Mouse (Mus musculus): ENCODE results near the gene Etl4. TPM values are rescaled to one million over a fixed set of nuclear protein-coding genes. Genes with fewer than 3 reads are reported as not detected.
"Not testable (repeated sequence)": the region's sequence is repeated elsewhere in the genome, so short reads cannot be mapped to it uniquely, and the experiment has no call there.

Gene Etl4
- polyA plus RNA-seq, 1 experiment from 2014 or later, result 7.3 TPM

DNA sequence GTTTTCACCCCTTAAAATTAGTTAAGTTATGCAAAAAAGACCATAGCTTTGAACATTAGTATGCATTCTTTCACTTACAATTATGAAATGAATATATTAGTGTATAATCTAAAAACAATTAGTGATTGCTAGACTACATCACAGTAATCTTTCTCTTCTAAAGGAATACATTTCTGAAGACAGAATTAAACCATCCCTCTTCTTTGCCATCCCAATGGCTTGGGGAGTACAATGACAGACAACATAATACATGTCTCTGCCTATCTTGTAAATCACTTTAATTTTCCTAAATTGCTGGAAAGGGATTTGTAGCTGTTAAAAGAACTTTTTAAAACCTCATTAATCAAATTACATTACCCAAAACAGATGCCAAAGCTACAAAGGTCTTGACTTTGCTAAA is 216.3 kb downstream of the Etl4 start:
- no peak overlapping the region for H3K9ac ChIP-seq (replicated peaks; ENCODE audit: low read depth, low read length)
- H3K4me2 ChIP-seq (ENCODE audit: low read depth, low read length), result no peak overlapping the region
- ATAC-seq (ENCODE audit: low read depth), result no peak
- H3K36me3 ChIP-seq (ENCODE audit: control insufficient read depth, insufficient read depth, low read length), result no peaks in the 10 kb centered on the region
- H3K27me3 ChIP-seq (ENCODE audit: control insufficient read depth, insufficient read depth, low read length), result no peaks in the 10 kb centered on the region
- H3K4me3 ChIP-seq (ENCODE audit: low read depth, low read length), result no peak overlapping the region
- no peak overlapping the region for H3K27ac ChIP-seq (ENCODE audit: low read depth, low read length)
- H3K9me3 ChIP-seq (ENCODE audit: control insufficient read depth, low read length), result no peaks in the 10 kb centered on the region
- no peaks in the 10 kb centered on the region for H3K4me1 ChIP-seq (ENCODE audit: control insufficient read depth, insufficient read depth, low read length)

DNA sequence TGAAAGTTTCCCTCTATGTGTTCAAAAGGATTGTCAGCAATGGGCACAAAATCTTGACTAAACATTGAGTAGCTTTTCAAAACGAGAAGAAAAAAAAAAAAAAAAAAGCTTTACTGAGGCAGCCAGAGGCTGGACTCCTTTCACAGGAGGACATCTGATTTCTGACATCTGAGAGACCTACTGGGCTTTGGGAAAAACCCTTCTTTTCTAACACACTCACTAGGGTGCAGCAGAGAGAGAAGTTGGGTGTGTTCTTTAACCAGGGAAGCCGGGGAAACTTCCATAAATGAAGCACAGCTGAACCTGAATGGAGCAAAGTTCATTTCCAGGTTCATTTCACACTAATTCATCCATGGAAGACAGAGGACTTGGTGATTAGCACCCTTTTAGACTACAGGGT is 222.2 kb downstream of the Etl4 start:
- H3K9ac ChIP-seq (replicated peaks; ENCODE audit: low read depth, low read length), result no peak overlapping the region
- H3K4me2 ChIP-seq (ENCODE audit: low read depth, low read length), result no peak overlapping the region
- H3K36me3 ChIP-seq (ENCODE audit: control insufficient read depth, insufficient read depth, low read length), result no peaks in the 10 kb centered on the region
- no peaks in the 10 kb centered on the region for H3K9me3 ChIP-seq (ENCODE audit: control insufficient read depth, low read length)
- H3K27me3 ChIP-seq (ENCODE audit: control insufficient read depth, insufficient read depth, low read length), result no peaks in the 10 kb centered on the region
- H3K27ac ChIP-seq (ENCODE audit: low read depth, low read length), result no peak overlapping the region
- WGBS, result 34% methylated on average over 2 of the region's 2 CpGs
- ATAC-seq (ENCODE audit: low read depth), result no peak
- H3K4me1 ChIP-seq (ENCODE audit: control insufficient read depth, insufficient read depth, low read length), result no peaks in the 10 kb centered on the region
- H3K4me3 ChIP-seq (ENCODE audit: low read depth, low read length), result no peak overlapping the region

DNA sequence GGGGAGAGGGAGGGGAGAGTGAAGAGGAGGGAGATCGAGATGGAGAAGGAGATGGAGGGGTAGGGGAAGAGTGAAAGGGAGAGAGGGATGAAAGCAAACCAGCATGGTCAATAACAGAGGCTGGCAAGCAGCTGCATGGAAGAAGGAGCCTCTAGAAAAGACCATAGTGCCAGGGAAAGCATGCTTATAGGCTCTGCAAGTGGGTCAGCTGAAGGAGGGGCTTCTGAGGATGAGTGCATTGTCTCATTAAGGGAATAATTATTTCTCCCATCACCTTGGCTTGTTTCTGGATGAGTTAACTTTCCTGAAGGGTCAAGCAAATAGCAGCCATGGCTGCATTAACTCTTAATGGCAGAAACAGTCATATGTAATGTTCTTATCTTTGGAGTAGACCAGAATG is 228.8 kb downstream of the Etl4 start:
- no peak for ATAC-seq (ENCODE audit: low read depth)

DNA sequence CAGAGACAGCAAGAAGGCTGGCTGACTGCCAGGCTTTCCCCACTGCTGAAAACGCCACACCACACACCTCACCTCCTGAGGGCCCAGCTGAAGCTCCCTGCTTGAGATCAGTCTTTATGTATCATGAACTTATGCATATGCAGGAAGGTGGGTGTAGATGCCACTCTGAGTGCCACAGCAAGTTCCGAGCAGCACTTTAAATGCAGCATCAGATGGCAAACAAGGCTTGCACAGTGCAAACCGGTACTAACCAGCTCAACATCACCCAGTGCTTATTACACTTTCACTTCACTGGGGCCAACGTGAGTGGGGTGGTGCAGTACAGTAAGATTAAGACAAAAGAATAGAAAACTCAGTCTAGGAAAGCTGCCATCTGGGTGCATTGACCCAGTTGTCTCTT is 235.8 kb downstream of the Etl4 start:
- Histone ChIP-seq H3K27me3 (ENCODE audit: control insufficient read depth, insufficient read depth, low read length) (no peaks in the 10 kb centered on the region), H3K9ac (replicated peaks; ENCODE audit: low read depth, low read length) (no peak overlapping the region), H3K4me3 (ENCODE audit: low read depth, low read length) (no peak overlapping the region), H3K9me3 (ENCODE audit: control insufficient read depth, low read length) (no peaks in the 10 kb centered on the region), H3K4me2 (ENCODE audit: low read depth, low read length) (no peak overlapping the region), H3K4me1 (ENCODE audit: control insufficient read depth, insufficient read depth, low read length) (no peaks in the 10 kb centered on the region), H3K36me3 (ENCODE audit: control insufficient read depth, insufficient read depth, low read length) (no peaks in the 10 kb centered on the region), H3K27ac (ENCODE audit: low read depth, low read length) (no peak overlapping the region)
- WGBS, result 70% methylated on average over 4 of the region's 4 CpGs
- ATAC-seq (ENCODE audit: low read depth), result no peak

More for the DNA sequence above, 228.8 kb downstream of the Etl4 start:
- Histone ChIP-seq H3K4me2 (ENCODE audit: low read depth, low read length) (no peak overlapping the region), H3K9ac (replicated peaks; ENCODE audit: low read depth, low read length) (no peak overlapping the region), H3K36me3 (ENCODE audit: control insufficient read depth, insufficient read depth, low read length) (no peaks in the 10 kb centered on the region), H3K4me3 (ENCODE audit: low read depth, low read length) (no peak overlapping the region), H3K27ac (ENCODE audit: low read depth, low read length) (no peak overlapping the region), H3K4me1 (ENCODE audit: control insufficient read depth, insufficient read depth, low read length) (no peaks in the 10 kb centered on the region), H3K27me3 (ENCODE audit: control insufficient read depth, insufficient read depth, low read length) (no peaks in the 10 kb centered on the region), H3K9me3 (ENCODE audit: control insufficient read depth, low read length) (no peaks in the 10 kb centered on the region)
- 50% methylated on average over 1 of the region's 1 CpGs for WGBS

DNA sequence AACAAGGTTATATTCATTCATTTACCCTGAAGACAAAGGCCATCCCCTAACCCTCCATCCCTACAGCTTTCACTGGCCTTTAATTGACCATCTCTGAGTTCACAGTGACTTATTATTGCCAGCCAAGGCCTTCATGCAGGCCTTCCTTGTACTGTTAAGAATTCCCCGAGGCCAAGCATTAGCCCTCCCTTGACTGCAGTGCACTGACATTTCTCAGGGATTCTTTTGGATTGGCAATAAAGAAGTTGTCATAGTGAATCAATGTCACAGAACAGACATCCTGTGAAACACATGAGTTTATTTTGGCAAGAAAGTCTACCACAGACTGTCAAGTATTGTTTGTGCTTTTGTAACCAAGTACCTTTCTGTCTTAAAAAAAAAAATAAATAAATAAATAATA is 257.5 kb downstream of the Etl4 start:
- ATAC-seq (ENCODE audit: low read depth), result no peak
- no peak overlapping the region for H3K4me3 ChIP-seq (ENCODE audit: low read depth, low read length)
- no peaks in the 10 kb centered on the region for H3K4me1 ChIP-seq (ENCODE audit: control insufficient read depth, insufficient read depth, low read length)
- H3K9ac ChIP-seq (replicated peaks; ENCODE audit: low read depth, low read length), result no peak overlapping the region
- 63% methylated on average over 1 of the region's 1 CpGs for WGBS
- H3K9me3 ChIP-seq (ENCODE audit: control insufficient read depth, low read length), result no peaks in the 10 kb centered on the region
- no peaks in the 10 kb centered on the region for H3K27me3 ChIP-seq (ENCODE audit: control insufficient read depth, insufficient read depth, low read length)
- H3K27ac ChIP-seq (ENCODE audit: low read depth, low read length), result no peak overlapping the region
- no peak overlapping the region for H3K4me2 ChIP-seq (ENCODE audit: low read depth, low read length)
- H3K36me3 ChIP-seq (ENCODE audit: control insufficient read depth, insufficient read depth, low read length), result no peaks in the 10 kb centered on the region

DNA sequence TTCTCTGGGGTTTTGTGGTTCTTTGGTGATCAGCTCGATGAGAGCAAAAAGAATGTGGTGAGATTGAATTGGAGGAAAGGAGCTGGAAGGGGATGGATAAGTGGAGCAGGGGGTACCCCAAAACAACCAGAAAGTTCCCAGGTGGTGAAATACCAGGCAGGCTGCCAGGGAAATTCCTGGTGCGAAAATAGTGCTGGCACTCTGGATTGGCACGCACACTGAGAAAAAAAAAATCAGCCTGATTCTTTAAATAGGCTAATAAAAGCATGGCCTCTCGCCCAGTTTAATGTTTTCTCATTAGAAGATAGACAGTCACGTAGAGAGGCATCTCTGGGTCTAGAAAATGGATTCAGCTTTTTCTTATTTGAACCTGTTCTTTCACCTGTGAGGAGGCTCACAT is 258.0 kb downstream of the Etl4 start:
- WGBS, result 66% methylated on average over 5 of the region's 5 CpGs
- Histone ChIP-seq H3K27me3 (ENCODE audit: control insufficient read depth, insufficient read depth, low read length) (no peaks in the 10 kb centered on the region), H3K4me3 (ENCODE audit: low read depth, low read length) (no peak overlapping the region), H3K4me2 (ENCODE audit: low read depth, low read length) (no peak overlapping the region), H3K9me3 (ENCODE audit: control insufficient read depth, low read length) (no peaks in the 10 kb centered on the region), H3K36me3 (ENCODE audit: control insufficient read depth, insufficient read depth, low read length) (no peaks in the 10 kb centered on the region), H3K9ac (replicated peaks; ENCODE audit: low read depth, low read length) (no peak overlapping the region), H3K27ac (ENCODE audit: low read depth, low read length) (no peak overlapping the region), H3K4me1 (ENCODE audit: control insufficient read depth, insufficient read depth, low read length) (no peaks in the 10 kb centered on the region)
- ATAC-seq (ENCODE audit: low read depth), result no peak

DNA sequence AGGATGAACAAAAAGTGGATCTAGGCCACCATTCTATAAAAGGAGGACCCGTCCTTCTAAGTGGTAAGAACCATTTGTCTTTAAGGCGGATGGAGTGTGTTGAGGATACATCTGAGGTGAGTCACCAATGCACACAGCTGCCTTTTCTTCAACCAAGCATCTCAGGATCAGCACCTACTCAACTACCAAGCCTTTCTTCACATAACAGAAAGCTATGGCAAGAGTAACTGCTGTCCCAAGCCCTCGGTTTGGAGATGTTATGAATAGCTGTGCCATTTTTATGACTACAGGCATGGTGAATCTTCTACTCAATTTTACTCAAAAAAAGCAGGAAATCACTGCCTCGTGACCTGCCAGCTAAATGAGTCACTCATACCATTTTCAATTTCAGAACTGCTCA is 258.6 kb downstream of the Etl4 start:
- Histone ChIP-seq H3K27ac (ENCODE audit: low read depth, low read length) (no peak overlapping the region), H3K36me3 (ENCODE audit: control insufficient read depth, insufficient read depth, low read length) (no peaks in the 10 kb centered on the region), H3K27me3 (ENCODE audit: control insufficient read depth, insufficient read depth, low read length) (no peaks in the 10 kb centered on the region), H3K9me3 (ENCODE audit: control insufficient read depth, low read length) (no peaks in the 10 kb centered on the region), H3K9ac (replicated peaks; ENCODE audit: low read depth, low read length) (no peak overlapping the region), H3K4me3 (ENCODE audit: low read depth, low read length) (no peak overlapping the region), H3K4me1 (ENCODE audit: control insufficient read depth, insufficient read depth, low read length) (no peaks in the 10 kb centered on the region), H3K4me2 (ENCODE audit: low read depth, low read length) (no peak overlapping the region)
- ATAC-seq (ENCODE audit: low read depth), result no peak
- 90% methylated on average over 4 of the region's 4 CpGs for WGBS

DNA sequence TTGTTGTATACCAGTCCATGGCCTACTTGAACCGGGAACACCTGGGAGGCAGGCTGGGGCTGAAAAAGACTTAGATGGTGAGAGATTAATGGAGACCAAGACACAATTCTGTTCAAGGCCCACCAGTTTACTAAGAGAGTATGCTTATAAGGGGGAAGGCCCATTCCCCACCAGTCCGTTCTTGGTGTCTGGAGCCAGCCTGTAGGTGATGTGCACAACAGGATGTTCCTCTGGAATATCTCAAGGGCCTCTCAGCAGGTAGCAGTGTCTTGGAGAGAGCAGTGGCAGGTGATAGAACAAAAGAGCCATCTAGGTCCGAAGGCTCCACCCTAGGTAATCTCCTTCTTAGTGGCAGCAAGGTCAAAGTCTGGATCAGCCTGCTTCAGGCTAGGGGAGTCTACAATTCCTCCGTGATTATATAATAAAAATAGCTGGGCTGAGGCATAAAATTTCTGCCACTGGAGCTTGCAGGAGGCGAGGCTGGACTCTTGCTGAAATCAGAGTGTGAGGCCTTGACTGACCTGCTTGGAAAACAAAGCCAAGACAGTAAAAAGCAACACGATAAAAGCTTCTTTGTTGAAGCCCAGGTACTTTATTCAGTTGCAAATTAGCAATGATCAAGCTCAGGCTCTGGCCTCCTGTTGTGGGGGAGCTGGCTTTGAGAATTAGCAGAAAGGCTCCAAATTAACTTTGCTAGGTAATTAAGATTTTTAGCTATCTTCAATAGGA is 267.0 kb downstream of the Etl4 start:
- H3K27me3 ChIP-seq (ENCODE audit: control insufficient read depth, insufficient read depth, low read length); H3K4me2 ChIP-seq (ENCODE audit: low read depth, low read length); H3K36me3 ChIP-seq (ENCODE audit: control insufficient read depth, insufficient read depth, low read length); ATAC-seq (ENCODE audit: low read depth); H3K4me3 ChIP-seq (ENCODE audit: low read depth, low read length); H3K4me1 ChIP-seq (ENCODE audit: control insufficient read depth, insufficient read depth, low read length); H3K27ac ChIP-seq (ENCODE audit: low read depth, low read length); H3K9me3 ChIP-seq (ENCODE audit: control insufficient read depth, low read length); H3K9ac ChIP-seq (replicated peaks; ENCODE audit: low read depth, low read length): not testable (repeated sequence)
- 74% methylated on average over 6 of the region's 6 CpGs for WGBS

DNA sequence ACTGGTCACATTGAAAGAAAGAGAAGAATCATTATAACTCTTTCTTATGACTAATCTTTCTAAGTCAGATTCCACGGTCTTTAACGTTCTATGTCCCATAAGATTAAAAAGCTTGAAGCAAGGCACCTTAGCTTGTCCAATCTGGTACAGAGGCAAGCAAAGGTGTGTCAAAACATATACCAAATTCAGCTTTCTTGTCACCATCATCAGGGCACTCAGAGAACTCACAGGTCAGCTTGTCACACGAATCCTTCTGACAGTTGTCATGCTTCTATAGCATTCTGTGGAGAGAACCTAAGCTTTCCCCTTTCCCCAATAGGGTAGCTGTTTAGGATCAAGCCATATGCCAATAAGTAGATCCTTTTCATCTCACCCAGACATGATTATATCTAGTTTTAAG is 267.7 kb downstream of the Etl4 start:
- ATAC-seq (ENCODE audit: low read depth); H3K27me3 ChIP-seq (ENCODE audit: control insufficient read depth, insufficient read depth, low read length); H3K4me2 ChIP-seq (ENCODE audit: low read depth, low read length); H3K27ac ChIP-seq (ENCODE audit: low read depth, low read length); H3K4me3 ChIP-seq (ENCODE audit: low read depth, low read length); H3K4me1 ChIP-seq (ENCODE audit: control insufficient read depth, insufficient read depth, low read length); H3K36me3 ChIP-seq (ENCODE audit: control insufficient read depth, insufficient read depth, low read length); H3K9me3 ChIP-seq (ENCODE audit: control insufficient read depth, low read length); H3K9ac ChIP-seq (replicated peaks; ENCODE audit: low read depth, low read length): not testable (repeated sequence)
- WGBS, result 94% methylated on average over 3 of the region's 3 CpGs
